Mouse (Mus musculus) hindbrain, postnatal 0 days (tissue): ENCODE data around the gene Gsdme. TPM values are rescaled to one million over a fixed set of nuclear protein-coding genes. Genes with fewer than 3 reads are reported as not detected.

Experiments used
- ATAC-seq: fragments of 200-750 bp; cut with Nextera tagmentation; 2 replicates; pipeline ENCODE4 v1.8.0; 2017; ENCODE audit warnings: mild to moderate bottlenecking, moderate TSS enrichment, moderate library complexity
- DNase-seq: peaks from one replicate; pipeline ENCODE4 v3.0.0-alpha.2; 2015; ENCODE audit warnings: low spot score
- H3K27ac ChIP-seq: fragments of 300-500 bp; sonication (generic); 2 replicates; pipeline ENCODE4 v1.5.1; 2014; ENCODE audit warnings: mild to moderate bottlenecking
- H3K27me3 ChIP-seq: fragments of 300-500 bp; sonication (generic); 2 replicates; pipeline ENCODE4 v1.6.1; 2014; ENCODE audit warnings: low read length, mixed read lengths; ENCODE audit not compliant: insufficient read depth
- H3K36me3 ChIP-seq: fragments of 300-500 bp; sonication (generic); 2 replicates; pipeline ENCODE4 v1.6.1; 2014; ENCODE audit warnings: low read length, mixed read lengths; ENCODE audit not compliant: insufficient read depth
- H3K4me1 ChIP-seq: fragments of 300-500 bp; sonication (generic); 2 replicates; pipeline ENCODE4 v1.6.1; 2014; ENCODE audit warnings: antibody characterized with exemption, low read length, mixed read lengths; ENCODE audit not compliant: insufficient read depth
- H3K4me2 ChIP-seq: fragments of 300-500 bp; sonication (generic); 2 replicates; pipeline ENCODE4 v1.6.1; 2014; ENCODE audit warnings: low read depth, mild to moderate bottlenecking, low read length, moderate library complexity, mixed read lengths
- H3K4me3 ChIP-seq: fragments of 300-500 bp; sonication (generic); 2 replicates; pipeline ENCODE4 v1.5.1; 2014; ENCODE audit warnings: low read length
- H3K9ac ChIP-seq: fragments of 300-500 bp; sonication (generic); replicated peaks from 2 replicates; pipeline ENCODE4 v1.6.1; 2014; ENCODE audit warnings: mild to moderate bottlenecking, low read length, moderate library complexity, mixed read lengths
- H3K9me3 ChIP-seq: fragments of 300-500 bp; sonication (generic); 2 replicates; pipeline ENCODE4 v1.6.1; 2016; ENCODE audit warnings: low read length, mixed read lengths
- CTCF ChIP-seq: IDR thresholded peaks from 2 replicates; pipeline ENCODE4 v1.5.1; 2016; ENCODE audit warnings: antibody characterized with exemption, control low read depth, low read depth
- WGBS: fragments of 180-500 bp; shearing (Covaris S2); extraction: QIAGEN DNeasy Blood & Tissue Kit; methylation state at CpG from one replicate; pipeline ENCODE4 v1.1.7; 2014; 5-methylcytosine and 5-hydroxymethylcytosine counted together
- polyA plus RNA-seq: library from polyadenylated mRNA; unstranded; fragments of >200 nt; fragmentation: Nextera tagmentation; extraction: Ambion mirVana; gene quantifications from 2 replicates; pipeline ENCODE4 v1.2.1, GENCODE M21; 2015
- total RNA-seq: library from RNA; depleted of rRNA; stranded (reverse); fragments of >200 nt; gene quantifications from 2 replicates; pipeline ENCODE4 v1.2.3, GENCODE M21; 2014

The Gsdme gene
- total and polyA plus RNA-seq, 2 experiments from 2014 or later = 15.4 to 82.0 TPM

DNA sequence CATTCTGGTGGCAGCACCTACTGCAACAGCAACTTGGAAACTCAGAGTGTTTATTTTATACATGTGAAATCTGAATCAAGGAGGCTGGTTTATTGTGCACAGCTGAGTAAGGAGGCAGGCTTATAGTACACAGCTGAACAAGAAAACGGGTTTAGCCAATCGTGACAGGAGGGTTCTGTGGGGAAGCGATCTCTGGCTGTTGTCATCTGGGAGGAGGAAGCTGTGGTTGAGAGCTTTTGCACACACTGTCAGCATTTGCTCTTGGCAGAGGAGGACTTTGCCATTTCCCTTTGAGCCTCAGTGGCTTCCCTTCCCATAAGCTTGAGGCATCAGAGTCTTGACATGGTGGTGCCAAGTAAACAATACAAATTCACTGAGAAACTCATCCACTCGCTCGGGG is 11.0 kb downstream of the Gsdme start:
- no peak overlapping the region for H3K27ac ChIP-seq
- H3K9me3 ChIP-seq = no peaks in the 10 kb centered on the region
- WGBS = 69% methylated on average over 5 of the region's 5 CpGs
- no peaks in the 10 kb centered on the region for H3K4me1 ChIP-seq
- H3K4me2 ChIP-seq = no peak overlapping the region
- H3K27me3 ChIP-seq = no peaks in the 10 kb centered on the region
- ATAC-seq (no peak), DNase-seq (no peak)
- H3K4me3 ChIP-seq = no peak overlapping the region
- H3K36me3 ChIP-seq = no peaks in the 10 kb centered on the region
- H3K9ac ChIP-seq = no peak overlapping the region
- no peak for TF ChIP-seq CTCF

DNA sequence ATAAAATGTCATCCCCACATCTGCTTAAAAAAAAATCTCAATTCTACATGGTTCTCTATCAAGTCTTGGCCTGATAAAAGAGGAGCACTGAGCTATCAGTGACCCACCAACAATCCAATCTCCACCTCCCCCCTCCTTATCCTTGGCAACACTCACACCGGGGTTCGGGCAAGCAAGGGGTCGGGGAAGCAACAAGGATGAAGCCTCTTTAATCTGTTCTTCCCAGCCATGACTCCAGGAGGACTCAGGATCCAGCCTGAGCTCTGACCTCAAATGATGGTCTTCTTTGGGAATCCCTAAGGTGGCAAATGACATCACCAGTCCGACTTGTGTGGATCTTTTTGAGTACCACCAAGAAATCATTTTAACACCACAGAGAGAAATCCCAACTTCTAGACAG is 15.9 kb downstream of the Gsdme start:
- H3K27ac ChIP-seq = no peak overlapping the region
- no peaks in the 10 kb centered on the region for H3K27me3 ChIP-seq
- no peak overlapping the region for H3K4me3 ChIP-seq
- no peaks in the 10 kb centered on the region for H3K4me1 ChIP-seq
- no peak for TF ChIP-seq CTCF
- ATAC-seq = no peak
- no peak overlapping the region for H3K4me2 ChIP-seq
- H3K9ac ChIP-seq = no peak overlapping the region
- no peaks in the 10 kb centered on the region for H3K36me3 ChIP-seq
- 90% methylated on average over 4 of the region's 4 CpGs for WGBS
- no peak for DNase-seq
- no peaks in the 10 kb centered on the region for H3K9me3 ChIP-seq

DNA sequence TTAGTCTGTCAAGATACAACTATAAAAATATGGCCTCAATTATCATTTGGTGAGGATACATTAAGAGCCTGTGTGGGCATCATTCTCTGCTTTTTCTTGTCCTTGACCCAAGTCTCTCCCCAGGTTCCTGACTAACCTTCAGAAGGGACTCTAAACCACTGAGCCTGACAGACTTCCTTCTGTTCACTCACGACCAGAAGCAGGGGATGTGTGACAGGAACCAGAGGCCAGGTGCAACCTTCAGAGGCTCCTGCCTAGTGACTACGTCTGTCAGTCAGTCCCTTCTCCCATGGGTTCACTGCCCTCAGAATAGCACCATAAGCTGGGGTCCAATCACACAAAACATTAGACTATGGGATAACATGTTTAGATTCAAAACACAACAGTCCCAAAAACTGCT is 16.3 kb downstream of the Gsdme start:
- no peaks in the 10 kb centered on the region for H3K9me3 ChIP-seq
- no peaks in the 10 kb centered on the region for H3K4me1 ChIP-seq
- H3K36me3 ChIP-seq = no peaks in the 10 kb centered on the region
- ATAC-seq (no peak), DNase-seq (no peak)
- no peak overlapping the region for H3K4me2 ChIP-seq
- no peak overlapping the region for H3K4me3 ChIP-seq
- H3K27ac ChIP-seq = no peak overlapping the region
- no peak for TF ChIP-seq CTCF
- H3K27me3 ChIP-seq = no peaks in the 10 kb centered on the region
- H3K9ac ChIP-seq = no peak overlapping the region
- WGBS = 74% methylated on average over 2 of the region's 2 CpGs

DNA sequence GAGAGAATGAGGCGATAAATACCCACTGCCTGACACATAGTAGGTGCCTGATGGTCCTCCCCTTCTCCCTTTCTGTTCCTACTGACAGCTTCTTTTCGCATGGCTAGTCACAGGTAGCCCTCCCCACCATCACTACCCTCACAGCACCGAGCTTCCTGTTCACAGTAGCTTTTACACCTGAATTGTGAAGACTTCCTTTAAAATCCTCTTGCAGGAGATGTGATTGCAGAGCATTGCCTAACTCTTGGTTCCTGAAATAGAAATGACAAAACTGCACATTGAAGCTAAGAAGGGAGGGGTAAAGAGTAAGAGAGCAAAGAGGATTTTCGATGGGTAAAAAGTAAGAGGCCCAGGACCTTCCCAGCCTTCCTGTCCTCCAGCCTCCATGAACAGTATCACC is 18.7 kb downstream of the Gsdme start:
- TF ChIP-seq CTCF = no peak
- ATAC-seq (no peak), DNase-seq (no peak)
- Histone ChIP-seq H3K9me3 (no peaks in the 10 kb centered on the region), H3K27me3 (no peaks in the 10 kb centered on the region), H3K9ac (no peak overlapping the region), H3K4me3 (no peak overlapping the region), H3K27ac (no peak overlapping the region), H3K4me2 (no peak overlapping the region), H3K4me1 (no peaks in the 10 kb centered on the region), H3K36me3 (no peaks in the 10 kb centered on the region)
- WGBS = 83% methylated on average over 4 of the region's 4 CpGs

DNA sequence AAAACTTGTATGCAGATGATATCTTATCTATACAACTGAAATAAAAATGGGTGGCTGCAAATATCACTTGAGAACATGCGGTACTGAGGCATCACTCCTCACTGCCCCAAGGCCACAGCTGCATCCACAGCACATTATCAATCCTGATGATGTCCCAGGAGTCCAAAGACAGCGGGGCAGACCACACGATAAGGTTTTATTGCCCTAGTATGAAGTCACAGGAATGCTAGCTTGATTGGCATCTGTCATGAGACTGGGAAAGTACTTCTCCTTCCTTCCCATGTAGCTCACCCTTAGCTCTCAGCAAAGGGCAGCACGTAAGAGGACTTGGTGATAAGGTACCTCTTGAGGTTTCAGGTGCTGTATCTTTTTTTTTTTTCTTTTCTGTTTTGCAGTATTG is 19.5 kb downstream of the Gsdme start:
- H3K27me3 ChIP-seq = no peaks in the 10 kb centered on the region
- no peak overlapping the region for H3K27ac ChIP-seq
- no peaks in the 10 kb centered on the region for H3K9me3 ChIP-seq
- no peak overlapping the region for H3K4me3 ChIP-seq
- H3K4me1 ChIP-seq = no peaks in the 10 kb centered on the region
- DNase-seq (no peak), ATAC-seq (no peak)
- H3K4me2 ChIP-seq = no peak overlapping the region
- TF ChIP-seq CTCF = no peak
- H3K36me3 ChIP-seq = no peaks in the 10 kb centered on the region
- no peak overlapping the region for H3K9ac ChIP-seq
- 65% methylated on average over 4 of the region's 4 CpGs for WGBS

DNA sequence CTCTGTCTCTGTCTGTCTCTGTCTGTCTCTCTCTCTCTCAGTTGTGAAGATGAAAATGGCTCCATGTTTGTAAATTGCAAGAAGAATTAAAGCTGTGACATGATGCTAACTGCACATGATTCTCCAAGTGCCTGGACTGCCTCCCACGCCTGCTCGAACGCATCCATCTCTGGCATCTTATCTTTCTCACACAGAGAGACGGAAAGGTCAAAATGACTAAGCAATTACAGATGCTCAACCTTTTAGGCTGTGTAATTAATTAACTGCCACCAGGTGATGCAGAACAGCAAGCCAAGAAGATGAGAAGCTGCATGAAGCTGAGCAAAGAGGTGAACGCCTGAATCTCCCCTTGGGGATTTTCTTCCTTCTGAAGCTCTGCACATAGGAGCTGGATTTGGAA is 23.2 kb downstream of the Gsdme start:
- no peaks in the 10 kb centered on the region for H3K9me3 ChIP-seq
- H3K27me3 ChIP-seq = no peaks in the 10 kb centered on the region
- no peak for TF ChIP-seq CTCF
- no peaks in the 10 kb centered on the region for H3K36me3 ChIP-seq
- ATAC-seq = no peak
- WGBS = 78% methylated on average over 5 of the region's 5 CpGs
- no peak overlapping the region for H3K4me3 ChIP-seq
- no peak overlapping the region for H3K27ac ChIP-seq
- no peak overlapping the region for H3K4me2 ChIP-seq
- H3K9ac ChIP-seq = no peak overlapping the region
- DNase-seq = no peak
- no peaks in the 10 kb centered on the region for H3K4me1 ChIP-seq

DNA sequence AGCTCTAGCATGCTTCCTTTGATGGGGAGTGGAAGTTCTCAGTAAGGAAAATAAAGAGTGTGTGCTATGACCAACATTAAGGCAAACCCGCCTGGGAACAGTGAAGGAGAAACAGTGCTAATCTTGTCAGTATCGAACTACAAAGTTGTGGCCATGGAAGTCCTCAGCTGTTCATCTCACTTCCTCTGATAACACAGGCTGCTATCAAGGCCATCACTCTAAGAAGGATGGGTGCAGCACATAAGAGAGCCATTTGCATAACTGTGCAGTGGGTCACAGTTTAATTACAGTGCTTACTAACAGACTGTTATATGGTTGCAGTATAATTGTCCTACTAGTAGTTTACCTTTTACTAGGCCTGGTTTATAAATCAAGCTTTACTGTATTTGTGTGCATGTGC is 23.8 kb downstream of the Gsdme start:
- no peak for ATAC-seq
- 93% methylated on average over 2 of the region's 2 CpGs for WGBS

DNA sequence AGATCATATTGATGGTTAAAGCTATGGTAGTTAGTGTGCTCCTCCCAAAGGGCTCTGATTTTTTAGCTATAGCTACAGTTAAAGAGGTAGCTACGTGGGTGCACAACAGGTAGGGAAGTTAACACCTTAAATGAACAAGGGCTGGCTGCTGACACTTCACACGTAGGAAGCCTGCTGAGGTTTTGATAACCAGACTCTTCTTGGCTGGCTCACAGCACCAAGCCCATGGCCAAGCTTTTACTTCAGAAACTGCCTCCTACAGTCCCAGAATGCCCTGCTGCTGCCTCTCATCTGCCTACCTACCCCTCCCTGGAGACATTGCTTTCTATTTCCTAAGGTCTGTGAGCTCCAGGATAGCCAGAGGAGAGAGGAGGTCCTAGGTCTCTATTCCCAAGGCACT is 25.7 kb downstream of the Gsdme start:
- H3K9me3 ChIP-seq = no peaks in the 10 kb centered on the region
- no peak overlapping the region for H3K27ac ChIP-seq
- H3K4me3 ChIP-seq = no peak overlapping the region
- WGBS = 66% methylated on average over 2 of the region's 2 CpGs
- H3K36me3 ChIP-seq = no peaks in the 10 kb centered on the region
- no peak overlapping the region for H3K4me2 ChIP-seq
- no peaks in the 10 kb centered on the region for H3K4me1 ChIP-seq
- H3K9ac ChIP-seq = no peak overlapping the region
- no peaks in the 10 kb centered on the region for H3K27me3 ChIP-seq
- no peak for TF ChIP-seq CTCF
- no peak for ATAC-seq
- DNase-seq = no peak

More for the DNA sequence above, 23.8 kb downstream of the Gsdme start:
- DNase-seq = no peak
- Histone ChIP-seq H3K27ac (no peak overlapping the region), H3K9ac (no peak overlapping the region), H3K4me3 (no peak overlapping the region), H3K27me3 (no peaks in the 10 kb centered on the region), H3K4me2 (no peak overlapping the region), H3K9me3 (no peaks in the 10 kb centered on the region), H3K4me1 (no peaks in the 10 kb centered on the region), H3K36me3 (no peaks in the 10 kb centered on the region)
- no peak for TF ChIP-seq CTCF
